Mouse (Mus musculus) erythroblast, embryonic 14.5 days (primary cell): ENCODE results near the gene Sprr1b.

ENCODE experiments used
- GATA1 ChIP-seq: IDR thresholded peaks from 2 replicates; pipeline ENCODE4 v1.6.1; 2012; ENCODE audit warnings: low read length, inconsistent platforms, mixed read lengths
- TAL1 ChIP-seq: IDR thresholded peaks from 3 replicates; pipeline ENCODE4 v1.6.1; 2012; ENCODE audit warnings: low read length, inconsistent platforms, mixed read lengths

- TF ChIP-seq GATA1 (no peak), TAL1 (no peak)
Observed at GRCm38 (mm10) chr3:92455151-92455550, 16.6 kb upstream of the Sprr1b start.
